Mouse (Mus musculus): ENCODE measurements at regions not wholly inside any gene's neighbourhood (a gene's known extent, or its start where the extent isn't known, plus 50 kb on each side); places are given as distances from the start of the nearest gene placed in this dataset.

GRCm38 (mm10) chr13:39702621-39703020 is 658.6 kb downstream of the Ofcc1 start:
- Histone ChIP-seq H3K27ac (no peak overlapping the region), H3K4me3 (no peak overlapping the region)
- DNase-seq (ENCODE audit: low spot score in 2 of 2), result no peak
- TF ChIP-seq CTCF (conservative IDR thresholded peaks at IDR 0.05), result no peak

DNA sequence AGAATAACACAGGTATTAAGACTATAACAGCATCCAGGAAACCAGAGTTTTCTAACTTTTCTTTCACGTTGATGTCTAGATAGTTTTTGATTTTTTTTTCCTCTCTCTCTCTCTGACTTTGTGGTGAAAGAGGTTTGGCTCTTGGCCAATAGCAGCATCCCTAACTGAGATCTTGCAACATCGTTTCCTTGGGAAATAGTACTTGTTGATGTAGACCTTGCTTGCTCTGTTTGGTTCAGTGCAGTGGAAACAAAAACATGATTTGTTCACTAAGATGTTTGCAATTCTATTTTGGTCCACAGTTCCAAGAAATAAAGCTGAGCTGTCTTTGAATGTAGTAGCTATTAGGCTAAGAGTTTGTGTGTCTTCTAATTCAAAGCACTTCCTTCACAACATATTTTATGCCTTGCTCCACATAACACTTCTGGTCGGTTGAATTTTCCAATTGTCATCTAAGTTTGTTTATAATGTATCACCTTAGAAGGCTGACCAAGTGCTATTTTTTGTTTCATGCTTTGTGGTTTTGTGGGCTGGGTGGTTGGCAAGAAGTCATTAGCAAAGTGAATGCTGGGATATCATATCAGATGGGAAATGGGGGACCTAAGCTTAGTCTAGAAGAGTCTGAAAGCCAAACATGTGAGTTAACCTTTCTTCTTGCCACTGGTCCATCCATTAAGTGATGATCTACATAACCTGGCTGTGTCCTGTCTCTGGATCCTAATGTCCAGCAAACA is 669.8 kb downstream of the Ofcc1 start:
- TF ChIP-seq CTCF (conservative IDR thresholded peaks at IDR 0.05), result no peak
- no peak for DNase-seq (ENCODE audit: low spot score in 2 of 2)
- H3K27ac ChIP-seq, result no peak overlapping the region
- no peak overlapping the region for H3K4me3 ChIP-seq

GRCm38 (mm10) chr13:39664548-39664947 is 696.7 kb downstream of the Ofcc1 start:
- DNase-seq (ENCODE audit: low spot score in 2 of 2), result no peak
- TF ChIP-seq CTCF (conservative IDR thresholded peaks at IDR 0.05), result no peak
- no peak overlapping the region for H3K4me3 ChIP-seq
- H3K27ac ChIP-seq, result no peak overlapping the region

- no peak overlapping the region for H3K4me3 ChIP-seq
- H3K27ac ChIP-seq, result no peak overlapping the region
- DNase-seq (ENCODE audit: low spot score in 2 of 2), result peak in 1 of 2 experiments; percentile 9
- TF ChIP-seq CTCF (conservative IDR thresholded peaks at IDR 0.05), result no peak
These were observed 688.8 kb upstream of the Slc35b3 start for GRCm38 (mm10) chr13:39649457-39649856.

GRCm38 (mm10) chr13:39647367-39647766 is 686.7 kb upstream of the Slc35b3 start:
- Histone ChIP-seq H3K27ac (no peak overlapping the region), H3K4me3 (no peak overlapping the region)
- peak; percentile 28 to 53 for DNase-seq (ENCODE audit: low spot score in 2 of 2)
- peak; percentile 85 for TF ChIP-seq CTCF (conservative IDR thresholded peaks at IDR 0.05)

- DNase-seq (ENCODE audit: low spot score in 2 of 2), result no peak
- Histone ChIP-seq H3K4me3 (no peak overlapping the region), H3K27ac (no peak overlapping the region)
- no peak for TF ChIP-seq CTCF (conservative IDR thresholded peaks at IDR 0.05)
These were observed 670.9 kb upstream of the Slc35b3 start for GRCm38 (mm10) chr13:39631506-39632132.

Measured in layer of hippocampus, adult 2 months (tissue).